Mouse (Mus musculus) liver, embryonic 15.5 days (tissue): Measurements from ENCODE around the gene Aup1. TPM values are rescaled to one million over a fixed set of nuclear protein-coding genes. Genes with fewer than 3 reads are reported as not detected.

Source experiments
- ATAC-seq: fragments of 200-750 bp; cut with Nextera tagmentation; 2 replicates; pipeline ENCODE4 v1.8.0; 2017; ENCODE audit warnings: moderate number of reproducible peaks, mild to moderate bottlenecking, moderate library complexity; ENCODE audit not compliant: insufficient read depth
- H3K27ac ChIP-seq: fragments of 300-500 bp; sonication (generic); replicated peaks from 2 replicates; pipeline ENCODE4 v1.5.1; 2015; ENCODE audit warnings: mild to moderate bottlenecking, inconsistent platforms
- H3K27me3 ChIP-seq: fragments of 300-500 bp; sonication (generic); 2 replicates; pipeline ENCODE4 v1.6.1; 2015; ENCODE audit warnings: mild to moderate bottlenecking, inconsistent platforms
- H3K36me3 ChIP-seq: fragments of 300-500 bp; sonication (generic); replicated peaks from 2 replicates; pipeline ENCODE4 v1.6.1; 2015; ENCODE audit warnings: moderate library complexity, mild to moderate bottlenecking, inconsistent platforms
- H3K4me1 ChIP-seq: fragments of 300-500 bp; sonication (generic); replicated peaks from 2 replicates; pipeline ENCODE4 v1.6.1; 2015; ENCODE audit warnings: inconsistent platforms
- H3K4me2 ChIP-seq: fragments of 300-500 bp; sonication (generic); 2 replicates; pipeline ENCODE4 v1.6.1; 2015; ENCODE audit warnings: moderate library complexity, mild to moderate bottlenecking, inconsistent platforms
- H3K4me3 ChIP-seq: fragments of 300-500 bp; sonication (generic); replicated peaks from 2 replicates; pipeline ENCODE4 v1.5.1; 2015; ENCODE audit warnings: mild to moderate bottlenecking, inconsistent platforms
- H3K9ac ChIP-seq: fragments of 300-500 bp; sonication (generic); 2 replicates; pipeline ENCODE4 v1.6.1; 2015; ENCODE audit warnings: moderate library complexity, mild to moderate bottlenecking, inconsistent platforms
- H3K9me3 ChIP-seq: fragments of 300-500 bp; sonication (generic); replicated peaks from 2 replicates; pipeline ENCODE4 v1.6.1; 2016; ENCODE audit warnings: inconsistent platforms
- WGBS: fragments of 180-500 bp; shearing (Covaris S2); methylation state at CpG from one replicate; pipeline ENCODE4 v1.1.7; 2015; ENCODE audit warnings: mixed read lengths; ENCODE audit not compliant: insufficient replicate concordance; 5-methylcytosine and 5-hydroxymethylcytosine counted together
- polyA plus RNA-seq: library from polyadenylated mRNA; unstranded; fragments of >200 nt; fragmentation: Nextera tagmentation; extraction: Ambion mirVana; gene quantifications from 2 replicates; pipeline ENCODE4 v1.2.1, GENCODE M21; 2015

Gene Aup1
- polyA plus RNA-seq, 1 experiment from 2014 or later = 189 TPM

DNA sequence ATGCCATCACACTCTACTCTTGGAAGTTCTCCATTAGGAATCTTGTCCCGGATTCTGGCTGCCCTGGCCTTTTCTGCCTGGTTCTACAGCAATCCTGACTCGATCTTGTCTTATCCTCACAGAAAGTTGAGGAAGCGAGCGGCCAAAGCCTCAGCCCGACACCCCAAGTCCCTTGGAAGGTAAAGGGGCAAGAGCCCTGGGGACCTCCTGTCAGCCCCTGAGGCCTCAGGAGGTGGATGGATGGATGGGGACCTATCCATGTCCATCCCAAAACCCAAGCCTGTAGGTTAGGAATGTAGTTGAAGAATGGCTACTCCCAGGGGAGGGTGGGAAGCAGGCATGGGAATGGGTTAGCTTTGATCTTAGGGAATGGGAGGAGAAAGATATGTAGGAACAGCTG lies 10.3 kb upstream of the Aup1 start:
- no peak overlapping the region for H3K4me3 ChIP-seq
- no peak overlapping the region for H3K9ac ChIP-seq
- H3K4me2 ChIP-seq = no peak overlapping the region
- 72% methylated on average over 5 of the region's 5 CpGs for WGBS
- no peaks in the 10 kb centered on the region for H3K36me3 ChIP-seq
- no peaks in the 10 kb centered on the region for H3K9me3 ChIP-seq
- peaks cover 31% of the 10 kb centered on the region for H3K4me1 ChIP-seq
- H3K27me3 ChIP-seq = no peaks in the 10 kb centered on the region
- no peak overlapping the region for H3K27ac ChIP-seq
- ATAC-seq = no peak

DNA sequence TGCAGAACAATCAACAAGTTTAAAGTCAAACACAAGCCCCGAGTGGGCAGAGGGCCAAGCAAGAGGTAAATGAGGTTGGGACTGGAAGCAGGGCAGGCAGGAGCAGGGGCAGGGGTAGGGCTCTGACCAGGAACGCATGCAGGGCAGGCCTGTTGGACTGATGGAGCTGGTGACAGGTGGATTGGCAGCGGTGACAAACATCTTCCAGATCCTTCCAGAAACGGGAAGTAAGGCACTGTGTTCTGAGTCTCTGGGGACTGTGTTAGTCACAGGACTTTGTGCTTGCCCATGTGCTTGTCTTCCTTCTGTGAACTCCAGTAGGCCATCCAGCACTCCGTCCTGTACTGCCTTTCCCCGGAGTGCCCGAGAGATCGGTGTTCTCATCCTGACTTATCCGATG lies 9.6 kb upstream of the Aup1 start:
- Histone ChIP-seq H3K4me2 (no peak overlapping the region), H3K9me3 (no peaks in the 10 kb centered on the region), H3K9ac (no peak overlapping the region), H3K4me3 (no peak overlapping the region), H3K27me3 (no peaks in the 10 kb centered on the region), H3K4me1 (peaks cover 28% of the 10 kb centered on the region), H3K36me3 (no peaks in the 10 kb centered on the region), H3K27ac (no peak overlapping the region)
- peak; percentile 27; the same call in 1 of the 2 replicates for ATAC-seq
- 57% methylated on average over 9 of the region's 9 CpGs for WGBS

DNA sequence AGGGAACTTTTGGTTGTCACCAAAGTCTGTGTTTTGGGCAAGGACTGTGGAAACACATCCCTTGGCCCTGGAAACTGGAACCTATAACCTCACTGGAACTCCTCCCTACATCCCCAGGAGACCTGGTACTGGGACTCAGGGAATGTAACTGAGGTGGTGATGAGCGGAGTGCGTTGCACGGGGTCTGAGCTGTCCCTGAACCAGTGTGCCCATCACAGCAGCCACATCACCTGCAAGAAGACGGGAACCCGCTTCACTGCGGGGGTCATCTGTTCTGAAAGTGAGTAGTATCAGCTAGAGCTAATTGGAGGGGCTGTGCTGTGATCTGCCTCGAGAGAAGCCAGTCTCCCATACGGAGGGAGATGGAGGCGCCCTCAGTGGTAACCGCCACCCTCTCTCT lies 5.0 kb upstream of the Aup1 start:
- H3K27me3 ChIP-seq = no peaks in the 10 kb centered on the region
- H3K4me1 ChIP-seq = peaks cover 48% of the 10 kb centered on the region
- 72% methylated on average over 10 of the region's 10 CpGs for WGBS
- no peak for ATAC-seq
- H3K4me3 ChIP-seq = no peak overlapping the region
- H3K27ac ChIP-seq = peak overlapping the region; percentile 33; the same call in 1 of the 2 replicates
- H3K9ac ChIP-seq = no peak overlapping the region
- H3K36me3 ChIP-seq = peaks cover 20% of the 10 kb centered on the region
- H3K4me2 ChIP-seq = no peak overlapping the region
- H3K9me3 ChIP-seq = no peaks in the 10 kb centered on the region

DNA sequence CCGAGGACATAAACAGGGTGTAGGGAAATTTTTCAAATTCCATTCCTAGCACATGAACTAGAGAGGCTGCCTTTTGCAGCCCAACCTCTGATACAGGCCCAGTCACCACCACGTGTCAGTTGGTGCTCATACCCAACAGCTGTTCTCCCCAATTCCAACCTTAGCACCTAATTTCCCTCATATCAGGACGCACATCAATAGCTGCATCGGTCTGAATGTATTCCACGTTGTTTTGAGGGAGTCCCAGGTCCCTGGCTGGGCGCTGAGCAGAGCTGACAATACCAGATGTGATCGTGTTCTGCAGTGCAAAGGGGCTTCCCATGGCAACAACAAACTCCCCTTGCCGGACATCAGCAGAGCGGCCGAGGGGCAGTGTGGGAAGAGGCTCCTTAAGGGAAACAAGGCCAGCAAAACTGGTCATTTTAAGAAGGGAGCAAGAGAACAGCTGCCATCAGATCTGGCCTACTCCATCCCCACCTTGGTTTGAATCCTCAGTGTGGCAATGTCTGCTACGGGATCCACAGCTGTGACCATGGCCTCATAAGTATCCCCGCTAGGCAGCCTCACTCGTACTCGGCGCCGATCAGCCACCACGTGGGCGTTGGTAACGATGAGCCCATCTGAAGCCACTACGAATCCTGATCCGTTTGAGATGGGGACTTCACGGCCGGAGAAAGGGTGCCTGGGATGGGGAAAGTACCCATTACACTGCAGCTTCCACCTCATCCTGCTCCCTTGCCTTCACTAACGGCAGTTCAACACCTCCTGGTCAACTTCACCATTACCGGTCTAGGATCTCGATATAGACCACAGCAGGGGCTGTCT lies 973 bp upstream of the Aup1 start:
- WGBS = 2% methylated on average over 26 of the region's 26 CpGs
- Histone ChIP-seq H3K9me3 (no peaks in the 10 kb centered on the region), H3K27ac (peak overlapping the region; percentile 94), H3K4me3 (peak overlapping the region; percentile 77), H3K27me3 (no peaks in the 10 kb centered on the region), H3K4me2 (peak overlapping the region; percentile 91), H3K9ac (peak overlapping the region; percentile 95), H3K4me1 (peaks cover 70% of the 10 kb centered on the region), H3K36me3 (peaks cover 47% of the 10 kb centered on the region)
- no peak for ATAC-seq

DNA sequence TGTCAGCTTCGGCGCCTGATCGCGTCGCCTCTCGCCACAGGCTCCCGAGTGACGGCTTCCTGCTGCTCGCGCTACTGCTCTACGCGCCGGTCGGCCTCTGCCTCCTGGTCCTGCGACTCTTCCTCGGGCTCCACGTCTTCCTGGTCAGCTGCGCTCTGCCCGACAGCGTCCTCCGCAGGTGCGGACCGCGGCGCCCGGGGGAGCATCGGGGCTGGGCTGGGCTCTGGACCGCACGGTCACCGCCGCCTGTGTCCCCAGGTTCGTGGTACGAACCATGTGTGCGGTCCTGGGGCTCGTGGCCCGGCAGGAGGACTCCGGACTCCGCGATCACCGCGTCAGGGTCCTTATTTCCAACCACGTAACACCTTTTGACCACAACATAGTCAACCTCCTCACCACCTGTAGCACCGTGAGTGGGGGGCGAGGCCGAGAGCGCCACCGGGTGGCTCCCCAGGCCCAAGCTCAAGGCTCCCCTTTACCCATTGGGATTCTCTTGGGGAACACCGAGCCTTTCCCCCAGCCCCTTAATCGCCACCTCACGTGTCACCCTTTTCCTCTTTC lies 630 bp downstream of the Aup1 start, which contains the start of gene Htra2:
TSS of gene Htra2 (minus strand) at position 403 of the 561 bp plus-strand sequence.
- peak within 1 kb of the TSS; percentile 94 for H3K27ac ChIP-seq
- H3K4me1 ChIP-seq = peaks cover 73% of the 10 kb centered on the region
- no peaks in the 10 kb centered on the region for H3K9me3 ChIP-seq
- H3K27me3 ChIP-seq = peaks cover 5% of the 10 kb centered on the region
- WGBS = under 1% methylated on average over 50 of the region's 50 CpGs
- peak; percentile 22 for ATAC-seq
- peak within 1 kb of the TSS; percentile 91 for H3K4me2 ChIP-seq
- H3K4me3 ChIP-seq = peak within 1 kb of the TSS; percentile 77
- H3K36me3 ChIP-seq = peaks cover 50% of the 10 kb centered on the region
- H3K9ac ChIP-seq = peak within 1 kb of the TSS; percentile 95

DNA sequence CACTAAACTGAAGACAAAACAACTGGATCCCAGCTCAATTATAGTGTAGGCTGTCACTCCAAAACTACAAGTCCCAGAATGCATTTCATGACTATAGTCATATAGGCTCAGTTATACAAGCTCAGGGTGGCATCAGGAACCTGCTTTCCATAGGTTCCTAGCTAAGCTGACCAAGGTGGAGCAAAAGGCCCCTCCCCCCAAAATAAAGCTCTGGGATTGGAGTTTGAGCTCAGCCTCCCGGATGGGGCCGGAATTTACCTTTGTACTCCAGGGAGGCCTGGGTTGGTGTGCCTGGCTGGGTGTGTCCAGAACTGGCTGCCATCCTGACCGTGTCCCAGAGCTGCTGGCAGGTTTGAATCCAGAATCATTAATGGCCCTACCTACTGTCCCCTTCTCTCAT lies 3.5 kb downstream of the Aup1 start, which contains the start of gene Dqx1:
TSS of gene Dqx1 (plus strand) at position 55 of the 400 bp plus-strand sequence.
- ATAC-seq = no peak
- H3K4me2 ChIP-seq = peak within 1 kb of the TSS; percentile 50
- H3K36me3 ChIP-seq = peaks cover 30% of the 10 kb centered on the region
- H3K27me3 ChIP-seq = peaks cover 33% of the 10 kb centered on the region
- WGBS = 65% methylated on average over 3 of the region's 3 CpGs
- H3K9me3 ChIP-seq = no peaks in the 10 kb centered on the region
- H3K9ac ChIP-seq = peak within 1 kb of the TSS; percentile 25; the same call in 1 of the 2 replicates
- peak within 1 kb of the TSS; percentile 77 for H3K4me3 ChIP-seq
- peaks cover 51% of the 10 kb centered on the region for H3K4me1 ChIP-seq
- peak within 1 kb of the TSS; percentile 63 for H3K27ac ChIP-seq

DNA sequence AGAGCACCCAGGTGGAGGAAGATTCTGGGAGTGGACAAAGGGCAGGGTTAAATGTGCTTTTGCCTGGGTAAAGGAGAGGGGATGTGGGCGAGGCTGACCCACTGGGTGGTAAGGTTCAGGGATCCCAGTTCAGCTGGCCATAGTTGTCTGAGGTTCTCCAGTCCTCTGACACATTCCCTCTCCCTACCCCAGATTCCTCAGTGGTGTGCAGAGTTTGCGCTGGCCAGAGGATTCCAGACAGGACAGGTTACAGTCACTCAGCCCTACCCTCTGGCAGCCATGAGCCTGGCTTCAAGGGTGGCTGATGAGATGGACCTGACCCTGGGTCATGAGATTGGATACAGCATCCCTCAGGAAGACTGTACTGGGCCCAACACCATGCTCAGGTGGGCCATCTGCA lies 4.4 kb downstream of the Aup1 start:
- H3K9ac ChIP-seq = peak overlapping the region; percentile 25; the same call in 1 of the 2 replicates
- H3K36me3 ChIP-seq = peaks cover 30% of the 10 kb centered on the region
- no peaks in the 10 kb centered on the region for H3K9me3 ChIP-seq
- 71% methylated on average over 2 of the region's 2 CpGs for WGBS
- H3K27ac ChIP-seq = 0 out of 2 replicates have a peak overlapping the region, but pooled peaks have one; percentile 63
- H3K4me3 ChIP-seq = peak overlapping the region; percentile 38
- H3K4me2 ChIP-seq = peak overlapping the region; percentile 50
- peaks cover 42% of the 10 kb centered on the region for H3K27me3 ChIP-seq
- peaks cover 43% of the 10 kb centered on the region for H3K4me1 ChIP-seq
- ATAC-seq = no peak

DNA sequence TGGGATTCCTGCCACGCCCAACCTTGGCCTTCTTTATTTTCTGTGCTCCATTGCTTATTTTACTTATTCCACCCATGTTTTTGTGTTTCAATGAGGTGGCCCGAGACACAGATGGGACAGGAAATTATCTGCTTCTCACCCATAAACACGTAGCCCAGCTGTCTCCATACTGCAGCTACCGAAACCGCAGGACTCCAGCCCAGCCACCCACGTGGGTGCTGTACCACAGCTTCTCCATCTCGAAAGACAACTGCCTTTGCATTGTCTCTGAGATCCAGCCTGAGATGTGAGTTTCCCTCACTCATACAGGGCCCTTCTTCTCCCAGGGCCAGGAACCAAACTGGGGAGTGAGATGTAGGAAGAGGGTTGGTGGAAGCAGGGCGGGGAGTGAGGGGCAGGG lies 11.7 kb downstream of the Aup1 start:
- no peaks in the 10 kb centered on the region for H3K36me3 ChIP-seq
- H3K4me3 ChIP-seq = no peak overlapping the region
- ATAC-seq = no peak
- H3K4me2 ChIP-seq = no peak overlapping the region
- H3K27me3 ChIP-seq = peaks cover 100% of the 10 kb centered on the region
- WGBS = 31% methylated on average over 8 of the region's 8 CpGs
- peaks cover 28% of the 10 kb centered on the region for H3K4me1 ChIP-seq
- no peak overlapping the region for H3K27ac ChIP-seq
- no peak overlapping the region for H3K9ac ChIP-seq
- no peaks in the 10 kb centered on the region for H3K9me3 ChIP-seq

DNA sequence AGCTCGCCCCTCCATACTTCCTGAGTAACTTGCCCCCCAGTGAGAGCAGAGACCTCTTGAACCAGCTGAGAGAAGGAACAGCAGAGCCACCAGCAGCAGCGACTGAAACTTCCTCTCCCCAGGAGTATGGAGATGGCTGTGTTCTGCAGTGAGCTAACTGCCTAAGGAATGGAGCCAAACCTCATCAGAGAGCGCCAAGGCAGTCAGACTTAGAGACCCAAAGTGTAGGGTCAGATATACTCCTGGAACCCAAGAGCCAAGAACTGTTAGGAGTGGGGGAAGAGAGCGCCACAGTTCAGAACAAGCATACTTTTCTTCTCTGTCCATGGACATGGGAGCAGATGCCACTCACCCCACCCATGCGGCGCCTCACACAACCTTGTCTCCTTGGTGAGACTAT lies 12.1 kb downstream of the Aup1 start:
- no peaks in the 10 kb centered on the region for H3K36me3 ChIP-seq

DNA sequence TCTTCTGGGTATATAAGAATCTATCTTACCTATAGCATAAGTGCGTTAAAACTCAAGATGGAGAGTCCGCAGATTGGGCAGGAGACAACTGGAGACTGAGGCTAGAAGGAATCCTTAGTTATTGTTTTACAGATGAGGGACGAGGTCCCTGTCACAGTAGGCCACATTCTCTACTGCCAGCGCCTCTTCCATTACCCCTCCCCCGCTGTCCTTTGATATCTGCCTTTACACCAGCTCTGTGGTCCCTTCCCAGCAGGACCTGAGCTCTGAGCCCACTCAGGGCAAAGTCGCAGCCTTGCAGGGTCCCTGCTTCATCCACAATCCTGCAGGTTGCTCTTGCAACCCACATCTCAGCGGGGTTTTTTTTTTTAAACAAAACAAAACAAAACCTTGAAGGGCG lies 13.9 kb downstream of the Aup1 start:
- peak overlapping the region; percentile 32; the same call in 1 of the 2 replicates for H3K4me3 ChIP-seq
- H3K4me1 ChIP-seq = peaks cover 32% of the 10 kb centered on the region
- ATAC-seq = no peak
- H3K9ac ChIP-seq = no peak overlapping the region
- no peak overlapping the region for H3K27ac ChIP-seq
- 11% methylated on average over 8 of the region's 8 CpGs for WGBS
- H3K27me3 ChIP-seq = peaks cover 100% of the 10 kb centered on the region
- no peaks in the 10 kb centered on the region for H3K9me3 ChIP-seq
- H3K36me3 ChIP-seq = no peaks in the 10 kb centered on the region
- peak overlapping the region; percentile 54 for H3K4me2 ChIP-seq

More for the DNA sequence above, 12.1 kb downstream of the Aup1 start:
- 29% methylated on average over 6 of the region's 6 CpGs for WGBS
- Histone ChIP-seq H3K9ac (no peak overlapping the region), H3K4me1 (peaks cover 32% of the 10 kb centered on the region), H3K4me2 (no peak overlapping the region), H3K27me3 (peaks cover 100% of the 10 kb centered on the region), H3K27ac (no peak overlapping the region), H3K9me3 (no peaks in the 10 kb centered on the region), H3K4me3 (no peak overlapping the region)
- no peak for ATAC-seq

DNA sequence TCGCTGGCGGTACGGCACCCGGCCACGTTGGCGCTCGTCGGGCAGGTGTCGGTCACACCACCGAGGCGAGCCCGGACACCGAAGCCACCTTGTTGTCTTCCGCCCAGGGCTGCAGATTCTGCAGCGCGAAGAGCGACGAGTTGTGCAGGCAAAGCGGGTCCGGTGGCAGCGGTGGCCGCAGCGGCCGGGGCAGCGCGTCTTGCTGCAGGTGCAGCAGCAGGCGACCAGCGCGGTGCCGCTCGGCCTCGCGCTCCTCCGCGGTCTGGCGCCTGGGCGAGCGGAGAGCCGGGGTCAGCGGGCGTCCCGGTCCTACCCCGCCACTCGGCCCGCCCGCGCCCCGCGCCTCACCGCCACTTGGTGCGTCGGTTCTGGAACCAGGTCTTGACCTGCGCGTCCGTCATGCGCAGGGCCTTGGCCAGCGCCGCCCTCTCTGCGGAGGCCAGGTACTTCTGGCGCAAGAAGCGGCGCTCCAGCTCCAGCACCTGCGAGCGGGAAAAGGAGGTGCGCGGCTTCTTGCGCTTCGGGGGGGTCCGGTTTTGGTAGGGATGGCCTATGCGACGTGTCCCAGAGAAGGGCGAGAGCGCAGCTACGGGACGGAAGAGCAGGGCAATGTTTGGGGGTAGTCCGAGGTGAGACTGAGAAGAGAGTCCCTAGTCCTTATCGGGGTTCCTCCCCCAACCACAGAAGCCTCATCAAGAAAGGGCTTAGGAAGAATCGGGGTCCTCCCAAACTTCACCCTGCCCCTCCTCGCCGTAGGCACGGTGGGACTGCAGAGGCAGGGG lies 14.6 kb downstream of the Aup1 start:
- no peak overlapping the region for H3K9ac ChIP-seq
- no peak for ATAC-seq
- WGBS = 2% methylated on average over 81 of the region's 81 CpGs

More for the DNA sequence above, 14.6 kb downstream of the Aup1 start:
- Histone ChIP-seq H3K4me3 (peak overlapping the region; percentile 32), H3K27me3 (peaks cover 100% of the 10 kb centered on the region), H3K9me3 (no peaks in the 10 kb centered on the region), H3K4me1 (peaks cover 32% of the 10 kb centered on the region), H3K36me3 (no peaks in the 10 kb centered on the region), H3K4me2 (peak overlapping the region; percentile 54), H3K27ac (no peak overlapping the region)
